Mouse (Mus musculus): Measurements from ENCODE around the gene Cxcr2.

DNA sequence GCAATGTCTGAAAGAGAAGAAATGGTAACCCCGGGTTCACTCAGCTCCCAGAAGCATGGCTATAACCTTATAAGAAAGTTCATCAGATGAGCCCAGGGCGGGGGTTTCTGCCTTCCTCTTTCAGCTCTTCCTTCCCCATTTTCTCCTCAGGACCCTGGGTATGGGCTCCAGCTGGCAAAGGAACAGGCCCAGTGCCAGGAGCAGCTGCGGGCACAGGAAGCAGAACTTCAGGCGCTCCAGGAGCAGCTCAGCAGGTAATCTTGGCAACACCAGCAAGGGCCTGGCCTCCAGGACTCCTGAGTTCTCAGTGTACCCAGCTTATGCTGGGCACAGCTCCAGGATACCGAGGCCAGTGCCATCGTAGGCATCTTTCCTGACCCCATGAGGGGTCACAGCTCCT lies 19.8 kb upstream of the Cxcr2 start:
- no peak for TF ChIP-seq CTCF (IDR thresholded peaks at IDR 0.05; ENCODE audit: control insufficient read depth, insufficient read depth, insufficient replicate concordance, low read depth, low read length)
- TF ChIP-seq POLR2A (IDR thresholded peaks at IDR 0.05; ENCODE audit: control insufficient read depth, low read depth, low read length) = no peak

Data from testis, adult 2 months (tissue).